ENCODE assay signal across 8 mouse cellular contexts in genomic region chr14:31208084-31208483, GRCm38 (mm10). TPM values are rescaled to one million over a fixed set of nuclear protein-coding genes. Genes with fewer than 3 reads are reported as not detected.
A peak's percentile ranks its signal among the peaks of the same experiment; 100 is the strongest.
DNase-seq lines count a peak whose midpoint lies in the region; ATAC-seq and TF ChIP-seq lines count a peak whose summit lies in the region.

TSS of gene Tnnc1 (plus strand) at chr14:31208312.

- H3K4me1 ChIP-seq in lung, embryonic 16.5 days (replicated peaks; ENCODE audit: control insufficient read depth, insufficient read depth, low read length), result peaks cover 20% of the 10 kb centered on the region
- H3K4me1 ChIP-seq in forebrain, postnatal 0 days (ENCODE audit: insufficient read depth), result peaks cover 15% of the 10 kb centered on the region
- H3K4me1 ChIP-seq in hindbrain, embryonic 13.5 days (replicated peaks), result peaks cover 27% of the 10 kb centered on the region
- peaks cover 17% of the 10 kb centered on the region for H3K4me1 ChIP-seq in midbrain, embryonic 14.5 days (ENCODE audit: control insufficient read depth, insufficient read depth, low read length)

- H3K27me3 ChIP-seq in lung, embryonic 16.5 days (ENCODE audit: control insufficient read depth, insufficient read depth, low read depth, low read length), result no peaks in the 10 kb centered on the region
- H3K27me3 ChIP-seq in forebrain, postnatal 0 days (ENCODE audit: insufficient read depth, low read length), result no peaks in the 10 kb centered on the region
- peaks cover 3% of the 10 kb centered on the region; the same call in 1 of the 2 replicates for H3K27me3 ChIP-seq in hindbrain, embryonic 13.5 days
- no peaks in the 10 kb centered on the region for H3K27me3 ChIP-seq in midbrain, embryonic 14.5 days (ENCODE audit: control insufficient read depth, insufficient read depth, low read length)

- H3K9ac ChIP-seq in lung, embryonic 16.5 days (ENCODE audit: low read length), result peak within 1 kb of the TSS; percentile 98; the same call in 1 of the 2 replicates
- peak within 1 kb of the TSS; percentile 91 for H3K9ac ChIP-seq in forebrain, postnatal 0 days
- H3K9ac ChIP-seq in hindbrain, embryonic 13.5 days, result peak within 1 kb of the TSS; percentile 91
- peak within 1 kb of the TSS; percentile 82 for H3K9ac ChIP-seq in midbrain, embryonic 14.5 days (replicated peaks; ENCODE audit: low read length)

- no peak for DNase-seq in lung, postnatal 10 days
- no peak for DNase-seq in forebrain, postnatal 0 days
- no peak for DNase-seq in midbrain, embryonic 14.5 days
- no peak for DNase-seq in thymus, postnatal 10 days (ENCODE audit: low spot score in 2 of 2)
- no peak for DNase-seq in ovary, adult 18-20 months (ENCODE audit: low spot score)
- DNase-seq in urinary bladder, adult 18-20 months (ENCODE audit: low spot score in 2 of 2), result no peak

- WGBS in lung, embryonic 16.5 days, result 63% methylated on average over 2 of the region's 2 CpGs
- WGBS in forebrain, postnatal 0 days, result 85% methylated on average over 2 of the region's 2 CpGs
- 88% methylated on average over 2 of the region's 2 CpGs for WGBS in hindbrain, embryonic 13.5 days
- 76% methylated on average over 2 of the region's 2 CpGs for WGBS in midbrain, embryonic 14.5 days

- peak within 1 kb of the TSS; percentile 86 for H3K4me3 ChIP-seq in lung, embryonic 16.5 days (ENCODE audit: low read length)
- peak within 1 kb of the TSS; percentile 79 for H3K4me3 ChIP-seq in forebrain, postnatal 0 days (ENCODE audit: low read depth, low read length)
- peak within 1 kb of the TSS; percentile 72 for H3K4me3 ChIP-seq in hindbrain, embryonic 13.5 days
- H3K4me3 ChIP-seq in midbrain, embryonic 14.5 days (replicated peaks; ENCODE audit: low read depth, low read length), result peak within 1 kb of the TSS; percentile 65

- H3K4me2 ChIP-seq in lung, embryonic 16.5 days (ENCODE audit: low read depth, low read length), result peak within 1 kb of the TSS; percentile 85
- H3K4me2 ChIP-seq in forebrain, postnatal 0 days (ENCODE audit: low read depth), result peak within 1 kb of the TSS; percentile 85
- H3K4me2 ChIP-seq in hindbrain, embryonic 13.5 days, result peak within 1 kb of the TSS; percentile 99
- peak within 1 kb of the TSS; percentile 98 for H3K4me2 ChIP-seq in midbrain, embryonic 14.5 days (ENCODE audit: low read length)

- no peak for TF ChIP-seq CTCF in forebrain, postnatal 0 days (IDR thresholded peaks at IDR 0.05; ENCODE audit: low read depth)

- peaks cover 10% of the 10 kb centered on the region for H3K36me3 ChIP-seq in lung, embryonic 16.5 days (ENCODE audit: control insufficient read depth, insufficient read depth, low read length)
- H3K36me3 ChIP-seq in forebrain, postnatal 0 days (ENCODE audit: insufficient read depth), result peaks cover 13% of the 10 kb centered on the region
- peaks cover 13% of the 10 kb centered on the region for H3K36me3 ChIP-seq in hindbrain, embryonic 13.5 days
- H3K36me3 ChIP-seq in midbrain, embryonic 14.5 days (ENCODE audit: control insufficient read depth, insufficient read depth, low read length), result peaks cover 12% of the 10 kb centered on the region

- no peaks in the 10 kb centered on the region for H3K9me3 ChIP-seq in lung, embryonic 16.5 days (ENCODE audit: control insufficient read depth, low read length)
- H3K9me3 ChIP-seq in forebrain, postnatal 0 days (ENCODE audit: low read length), result no peaks in the 10 kb centered on the region
- no peaks in the 10 kb centered on the region for H3K9me3 ChIP-seq in hindbrain, embryonic 13.5 days
- no peaks in the 10 kb centered on the region for H3K9me3 ChIP-seq in midbrain, embryonic 14.5 days (ENCODE audit: control insufficient read depth, low read length)

- ATAC-seq in lung, embryonic 16.5 days (ENCODE audit: low read depth), result no peak
- no peak for ATAC-seq in forebrain, postnatal 0 days
- ATAC-seq in hindbrain, embryonic 13.5 days (ENCODE audit: low FRiP score), result no peak
- ATAC-seq in midbrain, embryonic 14.5 days (ENCODE audit: low FRiP score, low TSS enrichment), result no peak

- H3K27ac ChIP-seq in lung, embryonic 16.5 days (ENCODE audit: low read length), result no peak within 1 kb of the TSS; the same call in 1 of the 2 replicates
- peak within 1 kb of the TSS; percentile 94 for H3K27ac ChIP-seq in forebrain, postnatal 0 days (ENCODE audit: low read depth, low read length)
- H3K27ac ChIP-seq in hindbrain, embryonic 13.5 days, result peak within 1 kb of the TSS; percentile 93
- peak within 1 kb of the TSS; percentile 90 for H3K27ac ChIP-seq in midbrain, embryonic 14.5 days (replicated peaks; ENCODE audit: low read depth, low read length)

RNA-seq across cellular contexts. Expression of gene Tnnc1, which starts in this region (rescaled TPM):
- 93.6 and 113 TPM in 2 replicates for polyA plus RNA-seq in lung, embryonic 16.5 days (2015; fragmentation: Nextera tagmentation; extraction: Ambion mirVana)
- 1.2 and 2.4 TPM in 2 replicates for total RNA-seq in forebrain, postnatal 0 days (2014; rRNA removed)
- polyA plus RNA-seq in forebrain, postnatal 0 days (2015; fragmentation: Nextera tagmentation; extraction: Ambion mirVana), result 2.4 and 3.0 TPM in 2 replicates
- polyA plus RNA-seq in hindbrain, embryonic 13.5 days (2015; fragmentation: Nextera tagmentation; extraction: Ambion mirVana), result 7.3 and 9.1 TPM in 2 replicates
- polyA plus RNA-seq in midbrain, embryonic 14.5 days (2014; fragmentation: Nextera tagmentation; extraction: Ambion mirVana), result 2.1 and 2.6 TPM in 2 replicates
